Mouse (Mus musculus): ENCODE data around the gene Mnd1. TPM values are rescaled to one million over a fixed set of nuclear protein-coding genes. Genes with fewer than 3 reads are reported as not detected.

The Mnd1 gene
- polyA plus RNA-seq, 1 experiment from 2014 or later, result 5.3 TPM

- peaks cover 22% of the 10 kb centered on the region for H3K4me1 ChIP-seq
- H3K27ac ChIP-seq, result no peak overlapping the region
- ATAC-seq, result no peak
Observed at GRCm38 (mm10) chr3:84180304-84180703, 24.7 kb upstream of the Mnd1 start.

DNA sequence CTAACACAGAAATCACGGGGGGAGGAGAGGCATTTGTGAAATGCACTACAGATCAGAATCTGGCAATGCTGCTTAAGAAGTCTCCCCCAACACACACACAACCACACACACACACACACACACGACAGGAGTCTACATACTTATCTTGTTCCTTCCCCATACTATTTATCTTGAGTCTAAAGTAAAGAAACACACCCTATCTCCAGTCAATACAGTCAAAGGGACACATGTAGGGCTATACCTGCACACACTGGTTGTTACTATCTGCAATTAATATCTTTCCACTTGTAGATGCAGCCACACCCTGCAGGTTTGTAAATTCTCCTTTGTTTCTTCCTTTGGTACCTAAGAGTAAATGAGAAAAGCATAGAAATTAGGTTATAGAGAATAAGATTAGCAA, 22.2 kb upstream of the Mnd1 start:
- Histone ChIP-seq H3K4me3 (no peak overlapping the region), H3K27ac (no peak overlapping the region), H3K4me1 (peaks cover 22% of the 10 kb centered on the region), H3K27me3 (no peaks in the 10 kb centered on the region), H3K36me3 (ENCODE audit: poor library complexity, severe bottlenecking) (peaks cover 42% of the 10 kb centered on the region), H3K9me3 (replicated peaks) (no peaks in the 10 kb centered on the region), H3K4me2 (no peak overlapping the region), H3K9ac (no peak overlapping the region)
- 87% methylated on average over 2 of the region's 2 CpGs for WGBS
- no peak for ATAC-seq

More at GRCm38 (mm10) chr3:84180304-84180703, 24.7 kb upstream of the Mnd1 start:
- Histone ChIP-seq H3K9me3 (replicated peaks) (no peaks in the 10 kb centered on the region; the same call in 1 of the 2 replicates), H3K27me3 (no peaks in the 10 kb centered on the region), H3K36me3 (ENCODE audit: poor library complexity, severe bottlenecking) (peaks cover 45% of the 10 kb centered on the region), H3K4me3 (no peak overlapping the region), H3K9ac (no peak overlapping the region), H3K4me2 (no peak overlapping the region)
- 74% methylated on average over 2 of the region's 2 CpGs for WGBS

- no peak overlapping the region for H3K4me3 ChIP-seq
- no peak overlapping the region for H3K9ac ChIP-seq
- WGBS, result 46% methylated on average over 7 of the region's 7 CpGs
- no peaks in the 10 kb centered on the region for H3K27me3 ChIP-seq
- peaks cover 22% of the 10 kb centered on the region for H3K4me1 ChIP-seq
- no peaks in the 10 kb centered on the region for H3K9me3 ChIP-seq (replicated peaks)
- no peak overlapping the region for H3K27ac ChIP-seq
- H3K4me2 ChIP-seq, result no peak overlapping the region
- peaks cover 63% of the 10 kb centered on the region for H3K36me3 ChIP-seq (ENCODE audit: poor library complexity, severe bottlenecking)
- peak; percentile 86 for ATAC-seq
Observed at GRCm38 (mm10) chr3:84175337-84176315, 20.0 kb upstream of the Mnd1 start.

DNA sequence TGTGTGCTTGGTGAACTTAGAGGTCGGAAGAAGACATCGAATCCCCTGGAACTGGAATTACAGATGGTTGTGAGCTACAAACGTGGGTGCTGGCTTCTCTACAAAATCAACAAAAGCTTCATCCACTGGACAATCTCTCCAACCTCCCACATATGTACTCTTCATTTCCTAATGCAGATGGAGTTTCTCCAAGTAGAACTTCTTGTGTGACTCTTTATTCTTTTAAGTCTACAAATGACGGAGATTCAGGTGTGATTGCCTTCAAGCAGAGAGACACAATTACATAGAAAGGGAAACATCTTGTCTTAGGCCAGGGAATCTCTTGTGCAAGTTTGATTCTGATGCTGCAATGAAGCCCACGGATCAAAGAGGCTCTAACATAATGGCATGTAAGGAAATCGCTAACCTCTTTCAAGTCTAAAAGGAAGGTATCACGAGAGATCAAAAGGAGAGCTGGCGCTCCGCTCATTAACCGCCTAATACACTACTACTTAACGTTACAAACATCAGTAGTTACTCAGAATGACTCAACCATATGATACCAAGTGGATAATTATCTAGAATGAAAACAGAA, 18.1 kb upstream of the Mnd1 start, which contains the start of gene Gm6525:
TSS of gene Gm6525 (plus strand) at position 524 of the 574 bp plus-strand sequence.
- no peak within 1 kb of the TSS for H3K4me3 ChIP-seq
- H3K4me2 ChIP-seq, result no peak within 1 kb of the TSS
- peaks cover 19% of the 10 kb centered on the region for H3K4me1 ChIP-seq
- 63% methylated on average over 11 of the region's 11 CpGs for WGBS
- no peak for ATAC-seq
- peaks cover 72% of the 10 kb centered on the region for H3K36me3 ChIP-seq (ENCODE audit: poor library complexity, severe bottlenecking)
- no peaks in the 10 kb centered on the region for H3K9me3 ChIP-seq (replicated peaks)
- H3K27ac ChIP-seq, result no peak within 1 kb of the TSS; the same call in 1 of the 2 replicates
- no peaks in the 10 kb centered on the region for H3K27me3 ChIP-seq
- no peak within 1 kb of the TSS for H3K9ac ChIP-seq

DNA sequence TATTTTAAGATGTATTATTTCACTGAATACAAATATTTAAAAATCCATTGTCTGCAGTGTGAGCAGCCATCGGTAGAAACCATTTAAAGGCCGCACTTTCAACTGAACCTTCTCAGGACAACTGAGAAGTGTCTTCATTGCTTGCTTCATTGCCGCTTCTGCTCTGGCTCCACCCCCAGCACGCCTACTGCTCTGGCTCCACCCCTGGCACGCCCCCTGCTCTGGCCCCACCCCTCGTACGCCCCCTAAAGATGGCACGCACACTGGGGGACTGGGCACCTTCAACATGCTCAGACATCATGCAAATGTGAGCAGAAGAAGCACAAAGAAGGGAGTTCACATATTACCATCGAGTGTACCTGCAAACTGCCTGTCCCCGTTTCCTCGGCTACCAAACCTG, 16.8 kb upstream of the Mnd1 start:
- Histone ChIP-seq H3K27me3 (no peaks in the 10 kb centered on the region), H3K9me3 (replicated peaks) (no peaks in the 10 kb centered on the region), H3K4me1 (peaks cover 19% of the 10 kb centered on the region), H3K36me3 (ENCODE audit: poor library complexity, severe bottlenecking) (peaks cover 69% of the 10 kb centered on the region), H3K27ac (no peak overlapping the region), H3K4me2 (no peak overlapping the region), H3K9ac (no peak overlapping the region), H3K4me3 (no peak overlapping the region)
- ATAC-seq, result peak; percentile 50; the same call in 1 of the 2 replicates
- WGBS, result 63% methylated on average over 11 of the region's 11 CpGs

- ATAC-seq, result no peak
- H3K36me3 ChIP-seq (ENCODE audit: poor library complexity, severe bottlenecking), result peaks cover 88% of the 10 kb centered on the region
- H3K27ac ChIP-seq, result no peak overlapping the region
- H3K4me1 ChIP-seq, result peaks cover 14% of the 10 kb centered on the region
- no peak overlapping the region for H3K9ac ChIP-seq
- WGBS, result 81% methylated on average over 8 of the region's 8 CpGs
- H3K9me3 ChIP-seq (replicated peaks), result no peaks in the 10 kb centered on the region
- H3K27me3 ChIP-seq, result no peaks in the 10 kb centered on the region
- no peak overlapping the region for H3K4me3 ChIP-seq
- no peak overlapping the region for H3K4me2 ChIP-seq
Observed at GRCm38 (mm10) chr3:84169393-84170005, 13.9 kb upstream of the Mnd1 start.

DNA sequence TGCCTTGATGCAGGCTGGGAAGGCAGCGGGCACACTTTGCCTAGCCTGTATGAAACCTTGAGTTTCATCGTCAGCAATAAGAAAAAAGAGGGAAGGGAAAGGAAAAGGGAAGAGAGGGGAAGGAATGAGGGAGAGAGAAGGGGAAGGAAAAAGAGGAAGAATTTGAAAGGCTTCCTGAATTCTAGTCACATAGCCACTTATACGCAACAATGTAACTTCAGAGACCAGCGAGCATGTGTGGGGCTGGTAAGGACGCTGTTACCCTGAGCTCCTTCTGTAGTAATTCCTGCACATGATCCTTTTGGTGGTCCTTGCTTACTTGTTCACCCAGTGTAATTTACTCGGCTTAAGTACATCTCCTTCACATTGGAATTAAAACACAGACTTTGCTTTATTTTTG, 13.4 kb upstream of the Mnd1 start:
- Histone ChIP-seq H3K4me3 (no peak overlapping the region), H3K27me3 (no peaks in the 10 kb centered on the region), H3K9ac (no peak overlapping the region), H3K4me2 (no peak overlapping the region), H3K27ac (no peak overlapping the region), H3K4me1 (peaks cover 14% of the 10 kb centered on the region), H3K36me3 (ENCODE audit: poor library complexity, severe bottlenecking) (peaks cover 91% of the 10 kb centered on the region), H3K9me3 (replicated peaks) (no peaks in the 10 kb centered on the region)
- 91% methylated on average over 6 of the region's 6 CpGs for whole genome bisulfite sequencing
- ATAC-seq, result no peak

GRCm38 (mm10) chr3:84166073-84166472, 10.5 kb upstream of the Mnd1 start:
- Histone ChIP-seq H3K27me3 (no peaks in the 10 kb centered on the region), H3K4me3 (no peak overlapping the region), H3K9me3 (replicated peaks) (no peaks in the 10 kb centered on the region), H3K4me2 (no peak overlapping the region), H3K9ac (no peak overlapping the region), H3K4me1 (no peaks in the 10 kb centered on the region), H3K36me3 (ENCODE audit: poor library complexity, severe bottlenecking) (peaks cover 83% of the 10 kb centered on the region), H3K27ac (no peak overlapping the region)
- 93% methylated on average over 5 of the region's 5 CpGs for WGBS
- ATAC-seq, result no peak; the same call in 1 of the 2 replicates

GRCm38 (mm10) chr3:84165391-84165790, 9.8 kb upstream of the Mnd1 start:
- no peak overlapping the region for H3K27ac ChIP-seq
- H3K4me1 ChIP-seq, result no peaks in the 10 kb centered on the region
- no peak overlapping the region for H3K9ac ChIP-seq
- no peak overlapping the region for H3K4me3 ChIP-seq
- WGBS, result 97% methylated on average over 3 of the region's 3 CpGs
- no peak for ATAC-seq
- no peaks in the 10 kb centered on the region for H3K9me3 ChIP-seq (replicated peaks)
- peaks cover 81% of the 10 kb centered on the region for H3K36me3 ChIP-seq (ENCODE audit: poor library complexity, severe bottlenecking)
- no peak overlapping the region for H3K4me2 ChIP-seq
- no peaks in the 10 kb centered on the region for H3K27me3 ChIP-seq

- Histone ChIP-seq H3K27me3 (no peaks in the 10 kb centered on the region), H3K4me2 (no peak overlapping the region), H3K4me3 (no peak overlapping the region), H3K4me1 (peaks cover 7% of the 10 kb centered on the region), H3K36me3 (ENCODE audit: poor library complexity, severe bottlenecking) (peaks cover 39% of the 10 kb centered on the region), H3K27ac (no peak overlapping the region), H3K9ac (no peak overlapping the region), H3K9me3 (replicated peaks) (no peaks in the 10 kb centered on the region)
- WGBS, result 84% methylated on average over 4 of the region's 4 CpGs
- no peak for ATAC-seq
Observed at GRCm38 (mm10) chr3:84157559-84158350, 2.2 kb upstream of the Mnd1 start.

DNA sequence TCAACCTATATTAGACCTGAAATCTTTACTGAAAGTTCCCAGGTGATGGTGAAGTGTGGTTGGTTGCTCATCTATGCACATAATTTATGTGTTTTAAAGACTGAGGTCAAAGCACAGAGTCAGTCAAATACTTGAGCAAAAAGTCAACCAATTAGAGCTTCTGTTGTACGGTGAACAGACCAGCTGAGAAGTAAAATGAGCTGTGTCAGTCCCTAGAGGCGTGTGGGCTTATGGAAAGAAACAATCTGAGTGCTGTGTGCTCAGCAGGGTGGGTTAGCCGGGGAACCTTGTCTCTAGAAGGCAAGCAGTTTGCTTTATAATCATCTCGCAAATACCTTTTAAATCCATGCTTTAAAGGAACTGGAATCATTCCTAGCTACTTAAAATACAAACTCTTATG, 1.4 kb upstream of the Mnd1 start:
- Histone ChIP-seq H3K27ac (no peak overlapping the region), H3K4me2 (no peak overlapping the region), H3K9ac (no peak overlapping the region), H3K36me3 (ENCODE audit: poor library complexity, severe bottlenecking) (peaks cover 32% of the 10 kb centered on the region), H3K4me3 (no peak overlapping the region), H3K4me1 (peaks cover 7% of the 10 kb centered on the region), H3K27me3 (no peaks in the 10 kb centered on the region), H3K9me3 (replicated peaks) (no peaks in the 10 kb centered on the region)
- no peak for ATAC-seq
- WGBS, result 44% methylated on average over 4 of the region's 4 CpGs
